Mouse (Mus musculus): ENCODE measurements around the gene Metap2. TPM values are rescaled to one million over a fixed set of nuclear protein-coding genes. Genes with fewer than 3 reads are reported as not detected.
"Not testable (repeated sequence)": the region's sequence is repeated elsewhere in the genome, so short reads cannot be mapped to it uniquely, and the experiment has no call there.

Gene Metap2
- polyA plus RNA-seq, 1 experiment, result 140 TPM

DNA sequence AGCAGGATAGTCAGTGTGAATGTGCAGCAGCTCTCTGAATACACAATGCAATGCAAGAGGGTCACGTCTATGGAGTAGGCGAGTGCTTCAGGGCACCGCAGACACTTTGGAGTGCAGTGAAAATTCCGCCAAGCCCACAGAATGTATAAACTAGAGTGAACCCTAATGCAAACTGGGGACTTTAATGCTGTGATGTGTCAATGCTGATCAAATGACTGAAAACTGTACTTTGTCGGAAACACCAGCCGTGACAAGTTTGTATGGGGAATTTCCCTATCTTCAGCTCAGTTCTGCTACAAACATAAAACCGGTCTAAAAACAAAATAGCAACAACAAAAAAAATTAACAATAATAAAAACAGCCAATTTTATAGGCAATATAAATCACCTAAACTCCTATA, 28.5 kb downstream of the Metap2 start:
- no peak for DNase-seq (ENCODE audit: extremely low spot score in 1 of 2, low spot score in 1 of 2)

DNA sequence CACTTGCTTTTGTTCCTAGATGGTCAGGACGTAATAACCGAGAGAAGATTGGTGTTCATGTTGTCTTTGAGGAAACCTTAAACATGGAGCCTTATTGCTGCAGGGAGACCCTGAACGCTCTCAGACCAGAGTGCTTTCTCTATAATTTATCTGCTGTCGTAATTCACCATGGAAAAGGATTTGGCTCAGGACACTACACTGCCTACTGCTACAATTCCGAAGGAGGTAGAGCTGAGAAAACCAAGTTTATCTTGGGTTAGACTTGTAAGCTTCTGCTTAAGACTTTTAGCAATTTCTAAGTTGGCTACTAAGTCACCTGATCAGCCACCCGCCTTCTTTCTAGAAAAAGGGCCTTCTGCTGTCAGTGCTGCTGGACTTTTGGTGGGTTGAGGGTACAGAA, 40.8 kb downstream of the Metap2 start:
- no peak for DNase-seq (ENCODE audit: extremely low spot score in 1 of 2, low spot score in 1 of 2)

DNA sequence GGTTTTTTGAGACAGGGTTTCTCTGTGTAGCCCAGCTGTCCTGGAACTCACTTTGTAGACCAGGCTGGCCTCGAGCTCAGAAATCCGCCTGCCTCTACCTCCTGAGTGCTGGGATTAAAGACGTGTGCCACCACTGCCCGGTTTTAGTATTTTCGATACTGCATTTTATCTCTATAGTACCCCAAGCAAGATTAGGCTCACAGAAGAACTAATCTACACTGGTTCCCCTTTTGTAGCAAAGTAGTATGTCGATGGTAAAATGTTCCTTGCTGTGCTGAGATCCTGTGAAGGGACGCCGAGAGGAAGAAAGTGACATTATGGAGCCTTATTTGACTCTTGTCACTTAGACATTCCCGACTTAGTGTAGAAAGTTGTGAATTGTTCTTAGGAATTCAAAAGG, 41.8 kb downstream of the Metap2 start:
- no peak for DNase-seq (ENCODE audit: extremely low spot score in 1 of 2, low spot score in 1 of 2)

- DNase-seq (ENCODE audit: extremely low spot score in 1 of 2, low spot score in 1 of 2), result no peak
Observed at GRCm38 (mm10) chr10:93846706-93847105, 50.2 kb downstream of the Metap2 start.

GRCm38 (mm10) chr10:93835115-93835514, 61.8 kb downstream of the Metap2 start:
- not testable (repeated sequence) for DNase-seq (ENCODE audit: extremely low spot score in 1 of 2, low spot score in 1 of 2)

GRCm38 (mm10) chr10:93834394-93834745, 62.5 kb downstream of the Metap2 start:
- DNase-seq (ENCODE audit: extremely low spot score in 1 of 2, low spot score in 1 of 2), result no peak

DNA sequence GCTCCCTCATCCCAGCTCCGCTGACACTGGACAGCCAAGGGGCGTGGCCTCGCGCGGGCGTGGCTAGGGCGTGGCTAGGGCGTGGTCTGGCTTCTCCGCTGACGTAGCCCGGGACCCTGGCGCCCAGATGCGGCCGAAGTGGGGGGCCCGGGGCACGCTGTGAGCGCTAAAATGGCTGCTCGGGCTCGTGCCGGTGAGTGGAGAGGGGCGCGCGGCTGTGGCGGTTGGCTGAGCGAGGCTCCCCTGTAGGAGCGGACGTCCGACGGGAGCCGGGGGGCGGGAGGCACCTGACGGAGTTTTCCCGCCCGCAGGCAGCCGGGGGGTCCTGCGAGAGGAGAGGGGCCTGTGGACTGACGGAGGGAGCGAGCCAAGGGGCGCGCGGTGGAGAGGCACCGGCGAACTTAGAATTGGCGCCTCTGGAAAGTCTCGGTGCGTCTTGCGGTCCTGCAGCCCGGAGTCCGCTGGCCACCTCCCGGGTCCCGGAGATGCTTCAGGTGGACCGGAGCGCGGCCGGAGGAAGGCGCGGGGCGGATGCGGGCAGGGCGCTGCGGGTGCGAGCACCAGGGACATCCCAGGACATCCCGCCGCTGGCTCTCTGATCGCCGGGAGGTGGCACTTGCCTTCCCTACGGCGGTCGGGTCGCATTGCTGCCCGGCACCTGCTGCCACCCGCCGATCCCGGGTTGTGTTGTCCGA, 63.0 kb downstream of the Metap2 start:
- no peak for DNase-seq (ENCODE audit: extremely low spot score in 1 of 2, low spot score in 1 of 2)

- DNase-seq (ENCODE audit: extremely low spot score in 1 of 2, low spot score in 1 of 2), result no peak
Observed at GRCm38 (mm10) chr10:93833370-93833698, 63.6 kb downstream of the Metap2 start.

DNA sequence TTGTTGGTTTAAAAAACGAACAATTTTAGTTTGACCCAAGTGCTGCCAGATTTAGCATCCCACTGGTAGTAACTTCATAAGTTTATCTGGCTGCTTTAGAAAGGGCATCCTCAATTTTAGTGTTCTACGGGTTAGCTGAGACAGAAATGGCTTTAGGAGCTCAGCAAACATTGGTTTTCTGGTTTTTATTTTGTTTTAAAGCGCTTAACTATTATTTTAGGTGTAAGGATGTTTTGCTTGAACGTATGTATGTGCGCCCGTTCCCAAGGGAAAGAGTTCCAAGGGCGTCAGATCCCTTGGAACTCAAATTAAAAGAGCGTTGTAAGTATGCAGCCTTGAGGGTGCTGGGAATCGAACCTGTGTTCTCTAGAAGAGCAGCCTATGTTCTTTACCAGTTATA, 64.1 kb downstream of the Metap2 start:
- DNase-seq (ENCODE audit: extremely low spot score in 1 of 2, low spot score in 1 of 2), result no peak

- DNase-seq (ENCODE audit: extremely low spot score in 1 of 2, low spot score in 1 of 2), result no peak
Observed at GRCm38 (mm10) chr10:93831730-93832574, 64.9 kb downstream of the Metap2 start.

DNA sequence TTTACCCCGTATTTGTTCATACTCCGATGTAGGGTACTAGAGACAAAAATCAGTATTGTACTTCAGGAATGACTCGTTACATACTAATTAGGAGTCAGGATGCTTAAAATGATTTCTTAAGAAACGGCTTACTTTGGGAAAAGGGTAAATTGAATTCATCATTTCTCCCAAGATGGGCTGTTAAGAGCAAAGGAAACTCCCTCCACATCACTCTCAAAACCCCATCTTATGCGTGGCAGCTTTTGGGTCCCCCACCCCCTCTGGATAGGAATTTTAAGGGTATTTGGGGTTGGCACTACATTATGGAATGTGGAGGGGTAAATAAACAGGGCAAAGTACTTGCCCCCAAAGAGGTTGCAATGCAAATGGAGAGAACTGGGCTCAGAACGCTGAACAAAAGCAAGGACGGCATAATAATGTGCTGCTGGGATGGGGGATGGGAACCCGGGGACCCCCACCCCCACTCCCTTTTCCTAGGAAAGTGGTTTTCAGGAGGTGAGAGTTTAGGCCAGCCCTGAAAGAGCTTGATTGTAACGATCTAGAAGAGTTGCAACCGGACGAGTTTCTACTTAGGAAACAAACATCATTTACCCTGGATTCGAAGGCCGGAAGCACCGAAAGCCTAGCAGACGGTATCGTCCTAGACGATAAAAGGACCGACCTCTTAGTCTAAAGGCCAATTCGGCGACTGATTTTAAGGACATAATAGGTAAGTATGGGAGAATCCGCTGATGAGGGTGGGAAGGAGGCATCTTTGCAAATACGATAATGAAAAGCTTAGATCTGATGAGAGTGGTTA, 65.8 kb downstream of the Metap2 start, which contains the start of gene Usp44:
Gene Usp44, plus strand, starts transcription at position 625 of the 799 bp plus-strand sequence.
- DNase-seq (ENCODE audit: extremely low spot score in 1 of 2, low spot score in 1 of 2), result no peak

GRCm38 (mm10) chr10:93829898-93830831, 66.7 kb downstream of the Metap2 start:
- DNase-seq (ENCODE audit: extremely low spot score in 1 of 2, low spot score in 1 of 2), result no peak

GRCm38 (mm10) chr10:93818661-93819060, 78.2 kb downstream of the Metap2 start:
- DNase-seq (ENCODE audit: extremely low spot score in 1 of 2, low spot score in 1 of 2), result peak; percentile 50 to 94

- no peak for DNase-seq (ENCODE audit: extremely low spot score in 1 of 2, low spot score in 1 of 2)
Observed at GRCm38 (mm10) chr10:93813755-93814154, 83.1 kb downstream of the Metap2 start.

GRCm38 (mm10) chr10:93812774-93813415, 84.0 kb downstream of the Metap2 start:
- DNase-seq (ENCODE audit: extremely low spot score in 1 of 2, low spot score in 1 of 2), result peak; percentile 18 to 95

DNA sequence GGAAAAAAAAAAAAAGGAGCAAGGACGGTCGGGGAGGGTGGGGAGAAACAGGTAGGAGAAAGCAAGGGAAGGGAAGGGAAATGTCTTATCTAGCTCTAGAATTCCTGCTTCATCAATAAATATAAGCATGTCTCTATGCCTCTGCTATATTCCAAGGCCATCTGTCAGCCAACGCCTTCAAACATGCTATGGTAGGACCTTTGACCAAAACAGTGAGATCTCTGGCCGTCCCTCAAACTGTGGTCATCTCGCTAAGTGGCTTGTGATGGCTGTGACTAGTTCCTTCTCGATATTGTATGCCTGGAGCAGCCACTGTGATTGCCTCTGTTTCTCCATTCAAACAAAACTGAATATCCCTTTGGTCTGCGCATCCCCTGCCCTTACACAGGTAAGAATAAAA, 84.8 kb downstream of the Metap2 start:
- DNase-seq (ENCODE audit: extremely low spot score in 1 of 2, low spot score in 1 of 2), result no peak

GRCm38 (mm10) chr10:93810590-93811185, 86.2 kb downstream of the Metap2 start:
- no peak for DNase-seq (ENCODE audit: extremely low spot score in 1 of 2, low spot score in 1 of 2)

DNA sequence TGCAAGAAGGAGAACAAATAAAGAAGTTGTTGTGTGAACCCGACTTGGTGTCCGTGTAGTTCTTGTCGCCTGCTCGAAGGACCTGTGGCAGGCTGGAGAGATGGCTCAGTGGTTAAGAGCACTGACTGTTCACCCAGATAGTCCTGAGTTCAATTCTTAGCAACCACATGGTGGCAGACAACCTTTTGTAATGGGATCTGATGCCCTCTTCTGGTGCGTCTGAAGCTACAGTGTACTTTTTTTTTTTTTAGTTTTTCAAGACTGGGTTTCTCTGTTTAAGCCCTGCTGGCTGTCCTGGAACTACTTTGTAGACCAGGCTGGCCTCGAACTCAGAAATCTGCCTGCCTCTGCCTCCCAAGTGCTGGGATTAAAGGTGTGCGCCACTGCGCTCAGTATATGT, 87.5 kb downstream of the Metap2 start:
- DNase-seq (ENCODE audit: extremely low spot score in 1 of 2, low spot score in 1 of 2), result not testable (repeated sequence)
